Mouse (Mus musculus) lung, adult 2 months (tissue): ENCODE data around the gene Dlx4. TPM values are rescaled to one million over a fixed set of nuclear protein-coding genes. Genes with fewer than 3 reads are reported as not detected.
A peak's percentile ranks its signal among the peaks of the same experiment; 100 is the strongest.

Experiments used
- DNase-seq: peaks from one replicate; pipeline ENCODE4 v3.0.0; 2022
- H3K4me1 ChIP-seq: fragments of 200-500 bp; 2 replicates; pipeline ENCODE4 v1.6.1; 2011; ENCODE audit warnings: low read length; ENCODE audit not compliant: control insufficient read depth, insufficient read depth
- H3K4me3 ChIP-seq: fragments of 200-500 bp; replicated peaks from 2 replicates; pipeline ENCODE3; 2011; ENCODE audit warnings: low read depth, mild to moderate bottlenecking, control low read depth, low read length; ENCODE audit errors: extremely low read depth
- CTCF ChIP-seq: fragments of 200-500 bp; IDR thresholded peaks from 2 replicates; pipeline ENCODE4 v1.5.1; 2011; ENCODE audit warnings: mild to moderate bottlenecking, low read length, control low read depth; ENCODE audit not compliant: insufficient read depth
- POLR2A ChIP-seq: fragments of 200-500 bp; IDR thresholded peaks from 2 replicates; pipeline ENCODE4 v1.6.1; 2011; ENCODE audit warnings: low read depth, mild to moderate bottlenecking, control low read depth, low read length, borderline replicate concordance; ENCODE audit errors: extremely low read depth
- WGBS: fragments of 180-500 bp; shearing (Covaris S2); methylation state at CpG from one replicate; pipeline ENCODE4 v1.1.7; 2018; 5-methylcytosine and 5-hydroxymethylcytosine counted together
- polyA plus RNA-seq: library from polyadenylated mRNA; depleted of rRNA; stranded (reverse); fragments of >200 nt; gene quantifications from 2 replicates; pipeline ENCODE4 v1.2.3, GENCODE M21; 2012; rRNA removed

Dlx4 gene
- 0.20 and 0.50 TPM in 2 replicates for polyA plus RNA-seq

DNA sequence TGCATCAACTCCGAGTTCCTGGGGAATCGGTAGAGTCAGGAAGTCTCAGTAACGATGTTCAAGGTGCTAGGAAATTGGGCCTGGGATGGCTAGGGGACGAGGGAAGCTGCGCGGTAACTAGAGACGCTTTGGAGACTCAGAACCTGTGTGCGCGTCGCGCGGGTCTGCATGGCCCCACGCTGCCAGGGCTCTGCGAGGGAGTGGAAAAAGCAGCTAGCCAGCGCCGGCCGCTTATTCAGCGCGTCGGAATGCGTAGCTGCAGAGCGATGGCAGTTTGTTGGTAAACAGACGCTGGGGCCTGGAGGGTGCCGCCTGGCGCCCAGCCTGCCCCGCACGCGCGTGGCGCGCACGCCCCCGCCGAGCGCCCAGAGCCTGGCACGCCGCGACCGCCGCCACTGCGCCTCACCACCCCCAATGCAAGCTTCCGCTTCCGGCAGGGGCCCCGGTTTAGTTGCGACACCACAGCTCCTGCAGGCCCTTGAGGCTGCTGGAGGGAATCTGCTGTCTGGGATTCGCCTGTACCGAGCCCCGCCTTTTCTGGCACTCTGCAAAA, at the start of gene Dlx4:
Gene Dlx4 (minus strand): TSS at position 413 of the 553 bp plus-strand sequence.
- H3K4me1 ChIP-seq, result peaks cover 13% of the 10 kb centered on the region
- TF ChIP-seq CTCF, result no peak
- no peak for TF ChIP-seq POLR2A
- DNase-seq, result peak; percentile 47
- 1% methylated on average over 48 of the region's 48 CpGs for WGBS
- peak within 1 kb of the TSS; percentile 39 for H3K4me3 ChIP-seq

- WGBS, result 21% methylated on average over 11 of the region's 11 CpGs
- no peak for DNase-seq
- TF ChIP-seq POLR2A (no peak), CTCF (no peak)
- no peak overlapping the region for H3K4me3 ChIP-seq
- H3K4me1 ChIP-seq, result no peaks in the 10 kb centered on the region
Observed at GRCm38 (mm10) chr11:95189863-95190262, 43.8 kb upstream of the Dlx4 start.

DNA sequence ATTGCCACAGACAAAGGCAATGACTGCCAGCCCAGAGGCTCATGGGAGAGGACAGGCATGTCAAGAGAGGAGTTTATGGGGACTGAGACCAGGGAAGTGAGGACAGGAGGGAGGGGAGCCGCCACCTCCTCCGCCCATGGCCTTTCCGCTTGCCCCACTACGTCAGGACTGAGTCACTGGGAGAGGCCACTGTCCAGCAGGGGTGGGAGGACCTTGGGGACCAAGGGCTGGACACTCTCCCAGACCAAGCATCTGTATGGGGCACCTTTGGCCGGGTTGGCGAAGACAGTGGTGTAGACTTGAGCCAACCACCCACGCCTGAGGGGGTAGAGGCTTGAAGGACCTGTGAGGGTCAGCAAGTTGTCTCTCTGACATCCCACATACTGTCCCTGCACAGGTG, 40.8 kb upstream of the Dlx4 start:
- TF ChIP-seq POLR2A, result no peak
- TF ChIP-seq CTCF, result no peak
- 81% methylated on average over 7 of the region's 7 CpGs for WGBS
- DNase-seq, result no peak
- Histone ChIP-seq H3K4me3 (no peak overlapping the region), H3K4me1 (no peaks in the 10 kb centered on the region)

DNA sequence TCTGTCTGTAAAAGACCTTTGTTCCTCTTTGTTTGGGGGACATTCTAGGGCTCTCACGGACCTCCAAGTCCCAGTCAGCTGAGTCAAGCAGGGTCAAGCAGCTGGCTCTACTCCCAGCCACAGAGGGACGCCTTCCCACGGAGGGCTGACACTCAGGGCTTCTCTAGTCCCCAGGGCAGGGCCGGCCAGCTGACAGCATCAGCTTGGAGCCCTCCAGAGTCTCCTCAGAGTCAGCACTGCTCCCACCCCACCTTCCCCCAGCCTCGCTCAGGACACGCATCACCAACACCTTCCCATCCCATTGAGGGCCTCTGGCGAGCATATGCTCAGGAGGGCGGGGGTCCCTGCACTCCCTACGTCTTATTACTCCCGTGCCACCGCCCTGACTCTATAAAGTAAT, 39.6 kb upstream of the Dlx4 start:
- no peak for DNase-seq
- TF ChIP-seq CTCF (no peak), POLR2A (no peak)
- Histone ChIP-seq H3K4me1 (no peaks in the 10 kb centered on the region), H3K4me3 (no peak overlapping the region)
- 34% methylated on average over 11 of the region's 11 CpGs for WGBS

DNA sequence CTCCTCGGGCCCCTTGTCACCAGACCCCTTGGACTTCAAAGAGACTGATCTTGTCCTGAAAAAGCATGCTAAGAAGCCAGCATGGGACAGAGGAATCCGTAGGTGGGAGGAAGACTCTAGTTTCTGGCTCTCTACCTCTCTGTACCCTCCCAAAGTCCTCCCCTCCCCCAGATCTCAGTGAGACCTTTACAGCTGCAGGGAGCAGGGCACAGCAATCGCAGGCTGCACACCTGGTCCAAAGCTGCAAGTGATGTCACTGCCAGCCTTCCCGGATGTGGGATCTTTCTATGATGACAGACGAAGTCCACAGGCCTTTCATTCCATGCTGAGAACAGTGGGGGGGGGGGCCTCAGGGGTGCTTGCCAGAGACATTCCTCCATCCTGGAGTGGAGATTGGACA, 38.5 kb upstream of the Dlx4 start:
- Histone ChIP-seq H3K4me3 (no peak overlapping the region), H3K4me1 (no peaks in the 10 kb centered on the region)
- no peak for DNase-seq
- TF ChIP-seq CTCF, result no peak
- no peak for TF ChIP-seq POLR2A
- 31% methylated on average over 5 of the region's 5 CpGs for WGBS

GRCm38 (mm10) chr11:95179311-95179710, 33.2 kb upstream of the Dlx4 start:
- Histone ChIP-seq H3K4me1 (no peaks in the 10 kb centered on the region), H3K4me3 (no peak overlapping the region)
- DNase-seq, result peak; percentile 14
- TF ChIP-seq POLR2A, result no peak
- 30% methylated on average over 12 of the region's 12 CpGs for WGBS

DNA sequence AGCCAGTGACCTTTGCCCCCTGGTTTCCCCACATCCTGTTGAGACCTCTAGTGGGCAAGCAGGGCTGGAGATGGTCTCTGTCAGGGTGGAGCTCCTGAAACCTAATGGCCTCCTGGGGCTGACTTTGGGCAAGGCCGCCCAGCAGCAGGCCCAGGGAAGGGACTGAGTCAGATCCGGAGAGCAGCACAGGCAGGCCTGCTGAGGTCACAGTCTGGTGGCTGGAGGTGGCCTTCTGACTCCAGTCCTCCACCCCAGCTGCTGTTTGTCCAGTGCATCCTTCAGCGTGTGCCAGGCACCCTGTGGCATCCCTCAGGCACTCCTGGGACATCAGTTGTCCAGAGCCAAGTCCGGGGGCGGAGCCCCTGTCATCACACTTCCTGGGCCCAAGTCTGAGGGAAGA, 19.8 kb upstream of the Dlx4 start:
- no peaks in the 10 kb centered on the region for H3K4me1 ChIP-seq
- WGBS, result 79% methylated on average over 5 of the region's 5 CpGs
- no peak for DNase-seq
- TF ChIP-seq POLR2A, result no peak
- no peak for TF ChIP-seq CTCF
- H3K4me3 ChIP-seq, result no peak overlapping the region

DNA sequence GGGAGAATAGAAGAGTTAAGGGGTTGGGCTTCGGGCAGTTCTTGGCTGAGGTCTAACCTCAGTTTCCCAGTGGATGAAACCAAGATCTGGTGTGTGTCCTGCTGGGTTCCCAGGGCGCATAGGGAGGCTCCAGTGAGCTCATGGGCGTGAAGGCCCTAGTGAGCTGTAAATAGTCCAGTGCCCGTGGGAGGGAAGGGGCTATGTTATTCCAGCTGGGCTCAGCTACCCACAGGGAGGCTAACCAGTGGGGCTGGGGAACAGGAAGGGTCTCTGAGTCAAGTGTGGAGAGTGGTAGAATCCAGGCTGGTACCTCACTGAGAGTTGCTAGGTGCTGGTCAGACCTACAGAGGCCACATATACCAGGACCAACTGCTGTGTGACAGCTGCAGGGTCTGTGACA, 15.6 kb upstream of the Dlx4 start:
- H3K4me1 ChIP-seq, result no peaks in the 10 kb centered on the region
- WGBS, result 70% methylated on average over 4 of the region's 4 CpGs
- DNase-seq, result no peak
- no peak overlapping the region for H3K4me3 ChIP-seq
- no peak for TF ChIP-seq POLR2A
- no peak for TF ChIP-seq CTCF

DNA sequence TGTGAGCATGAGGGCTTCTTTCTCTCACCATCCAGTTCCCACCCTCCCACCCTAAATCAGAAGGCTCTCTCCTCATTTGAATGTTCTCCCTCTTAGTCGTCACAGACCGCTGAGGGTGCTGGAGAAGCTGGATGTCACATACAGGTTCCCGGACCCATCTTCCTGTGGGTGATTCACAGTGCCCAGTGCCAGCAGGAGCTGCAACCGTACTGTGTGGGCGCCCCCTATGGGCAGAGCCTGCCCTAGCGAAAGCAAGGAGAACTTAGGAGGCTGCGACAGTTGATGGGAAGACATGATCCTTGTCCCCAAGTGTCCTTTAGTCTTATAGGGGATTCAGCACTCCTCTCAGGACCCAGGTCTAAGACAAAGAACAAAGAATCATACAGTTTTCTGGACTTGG, 14.6 kb upstream of the Dlx4 start:
- DNase-seq, result no peak
- Histone ChIP-seq H3K4me1 (no peaks in the 10 kb centered on the region), H3K4me3 (no peak overlapping the region)
- 53% methylated on average over 7 of the region's 7 CpGs for WGBS
- TF ChIP-seq CTCF, result peak; percentile 3; the same call in 1 of the 2 replicates
- TF ChIP-seq POLR2A, result no peak

GRCm38 (mm10) chr11:95159763-95160371, 13.8 kb upstream of the Dlx4 start:
- Histone ChIP-seq H3K4me3 (no peak overlapping the region), H3K4me1 (no peaks in the 10 kb centered on the region)
- WGBS, result 80% methylated on average over 8 of the region's 8 CpGs
- DNase-seq, result no peak
- TF ChIP-seq POLR2A (no peak), CTCF (no peak)
